Mouse (Mus musculus): ENCODE measurements around the gene Bok. TPM values are rescaled to one million over a fixed set of nuclear protein-coding genes. Genes with fewer than 3 reads are reported as not detected.
A peak's percentile ranks its signal among the peaks of the same experiment; 100 is the strongest.

Gene Bok
- polyA plus RNA-seq, 1 experiment from 2014 or later, result 57.2 TPM

- 65% methylated on average over 3 of the region's 3 CpGs for WGBS
- peak; percentile 44 for TF ChIP-seq CTCF (IDR thresholded peaks at IDR 0.05; ENCODE audit: low read depth)
- no peak overlapping the region for H3K4me3 ChIP-seq (ENCODE audit: low read depth, low read length)
- H3K9me3 ChIP-seq (ENCODE audit: control insufficient read depth), result no peaks in the 10 kb centered on the region
- H3K36me3 ChIP-seq (ENCODE audit: control insufficient read depth, insufficient read depth), result peaks cover 8% of the 10 kb centered on the region; the same call in 1 of the 2 replicates
- no peak overlapping the region for H3K4me2 ChIP-seq (replicated peaks; ENCODE audit: low read depth)
- no peaks in the 10 kb centered on the region for H3K27me3 ChIP-seq (replicated peaks; ENCODE audit: control insufficient read depth, insufficient read depth, low read length)
- no peak overlapping the region for H3K27ac ChIP-seq (ENCODE audit: low read depth, low read length)
- ATAC-seq, result no peak
- no peak overlapping the region for H3K9ac ChIP-seq (ENCODE audit: low read depth, low read length)
- no peaks in the 10 kb centered on the region; the same call in 1 of the 2 replicates for H3K4me1 ChIP-seq (replicated peaks; ENCODE audit: control insufficient read depth, insufficient read depth, low read length)
Measured at GRCm38 (mm10) chr1:93726116-93726515, 40.7 kb downstream of the Bok start.

- Histone ChIP-seq H3K4me3 (ENCODE audit: low read depth, low read length) (no peak overlapping the region), H3K4me2 (replicated peaks; ENCODE audit: low read depth) (no peak overlapping the region), H3K27ac (ENCODE audit: low read depth, low read length) (no peak overlapping the region), H3K9ac (ENCODE audit: low read depth, low read length) (no peak overlapping the region), H3K36me3 (ENCODE audit: control insufficient read depth, insufficient read depth) (peaks cover 8% of the 10 kb centered on the region; the same call in 1 of the 2 replicates), H3K9me3 (ENCODE audit: control insufficient read depth) (no peaks in the 10 kb centered on the region), H3K4me1 (replicated peaks; ENCODE audit: control insufficient read depth, insufficient read depth, low read length) (no peaks in the 10 kb centered on the region; the same call in 1 of the 2 replicates), H3K27me3 (replicated peaks; ENCODE audit: control insufficient read depth, insufficient read depth, low read length) (no peaks in the 10 kb centered on the region)
- ATAC-seq, result peak; percentile 48
- WGBS, result 66% methylated on average over 3 of the region's 3 CpGs
- peak; percentile 94 for TF ChIP-seq CTCF (IDR thresholded peaks at IDR 0.05; ENCODE audit: low read depth)
Measured at GRCm38 (mm10) chr1:93726974-93727373, 41.5 kb downstream of the Bok start.

- Histone ChIP-seq H3K4me2 (replicated peaks; ENCODE audit: low read depth) (peak overlapping the region; percentile 47), H3K4me3 (ENCODE audit: low read depth, low read length) (0 out of 2 replicates have a peak overlapping the region, but pooled peaks have one; percentile 16), H3K4me1 (replicated peaks; ENCODE audit: control insufficient read depth, insufficient read depth, low read length) (no peaks in the 10 kb centered on the region; the same call in 1 of the 2 replicates), H3K27me3 (replicated peaks; ENCODE audit: control insufficient read depth, insufficient read depth, low read length) (no peaks in the 10 kb centered on the region), H3K9ac (ENCODE audit: low read depth, low read length) (no peak overlapping the region), H3K36me3 (ENCODE audit: control insufficient read depth, insufficient read depth) (peaks cover 4% of the 10 kb centered on the region; the same call in 1 of the 2 replicates), H3K9me3 (ENCODE audit: control insufficient read depth) (no peaks in the 10 kb centered on the region), H3K27ac (ENCODE audit: low read depth, low read length) (no peak overlapping the region; the same call in 1 of the 2 replicates)
- peak; percentile 39 for ATAC-seq
- no peak for TF ChIP-seq CTCF (IDR thresholded peaks at IDR 0.05; ENCODE audit: low read depth)
- WGBS, result 88% methylated on average over 5 of the region's 5 CpGs
Measured at GRCm38 (mm10) chr1:93731103-93731502, 45.6 kb downstream of the Bok start.

- no peaks in the 10 kb centered on the region; the same call in 1 of the 2 replicates for H3K4me1 ChIP-seq (replicated peaks; ENCODE audit: control insufficient read depth, insufficient read depth, low read length)
- 24% methylated on average over 3 of the region's 3 CpGs for WGBS
- H3K36me3 ChIP-seq (ENCODE audit: control insufficient read depth, insufficient read depth), result peaks cover 4% of the 10 kb centered on the region; the same call in 1 of the 2 replicates
- TF ChIP-seq CTCF (IDR thresholded peaks at IDR 0.05; ENCODE audit: low read depth), result no peak
- no peak overlapping the region for H3K27ac ChIP-seq (ENCODE audit: low read depth, low read length)
- H3K4me2 ChIP-seq (replicated peaks; ENCODE audit: low read depth), result peak overlapping the region; percentile 47
- no peaks in the 10 kb centered on the region for H3K9me3 ChIP-seq (ENCODE audit: control insufficient read depth)
- no peak overlapping the region for H3K9ac ChIP-seq (ENCODE audit: low read depth, low read length)
- H3K27me3 ChIP-seq (replicated peaks; ENCODE audit: control insufficient read depth, insufficient read depth, low read length), result no peaks in the 10 kb centered on the region
- 0 out of 2 replicates have a peak overlapping the region, but pooled peaks have one; percentile 16 for H3K4me3 ChIP-seq (ENCODE audit: low read depth, low read length)
- peak; percentile 57; the same call in 1 of the 2 replicates for ATAC-seq
Measured at GRCm38 (mm10) chr1:93731880-93732281, 46.4 kb downstream of the Bok start.

GRCm38 (mm10) chr1:93735859-93736258 is 50.4 kb downstream of the Bok start:
- H3K27me3 ChIP-seq (replicated peaks; ENCODE audit: control insufficient read depth, insufficient read depth, low read length), result no peaks in the 10 kb centered on the region
- H3K36me3 ChIP-seq (ENCODE audit: control insufficient read depth, insufficient read depth), result no peaks in the 10 kb centered on the region
- no peak overlapping the region for H3K9ac ChIP-seq (ENCODE audit: low read depth, low read length)
- no peak overlapping the region for H3K4me2 ChIP-seq (replicated peaks; ENCODE audit: low read depth)
- H3K27ac ChIP-seq (ENCODE audit: low read depth, low read length), result no peak overlapping the region
- no peak for TF ChIP-seq CTCF (IDR thresholded peaks at IDR 0.05; ENCODE audit: low read depth)
- no peaks in the 10 kb centered on the region; the same call in 1 of the 2 replicates for H3K4me1 ChIP-seq (replicated peaks; ENCODE audit: control insufficient read depth, insufficient read depth, low read length)
- ATAC-seq, result no peak
- WGBS, result 86% methylated on average over 3 of the region's 3 CpGs
- no peaks in the 10 kb centered on the region for H3K9me3 ChIP-seq (ENCODE audit: control insufficient read depth)
- H3K4me3 ChIP-seq (ENCODE audit: low read depth, low read length), result no peak overlapping the region

GRCm38 (mm10) chr1:93737711-93738110 is 52.3 kb downstream of the Bok start:
- H3K4me1 ChIP-seq (replicated peaks; ENCODE audit: control insufficient read depth, insufficient read depth, low read length), result no peaks in the 10 kb centered on the region
- no peak overlapping the region for H3K27ac ChIP-seq (ENCODE audit: low read depth, low read length)
- no peak for ATAC-seq
- H3K4me2 ChIP-seq (replicated peaks; ENCODE audit: low read depth), result no peak overlapping the region
- H3K36me3 ChIP-seq (ENCODE audit: control insufficient read depth, insufficient read depth), result no peaks in the 10 kb centered on the region
- H3K27me3 ChIP-seq (replicated peaks; ENCODE audit: control insufficient read depth, insufficient read depth, low read length), result no peaks in the 10 kb centered on the region
- H3K9me3 ChIP-seq (ENCODE audit: control insufficient read depth), result no peaks in the 10 kb centered on the region
- H3K9ac ChIP-seq (ENCODE audit: low read depth, low read length), result no peak overlapping the region
- TF ChIP-seq CTCF (IDR thresholded peaks at IDR 0.05; ENCODE audit: low read depth), result no peak
- H3K4me3 ChIP-seq (ENCODE audit: low read depth, low read length), result no peak overlapping the region
- WGBS, result 85% methylated on average over 5 of the region's 5 CpGs

Data from intestine, postnatal 0 days (tissue).